Mouse (Mus musculus): Measurements from ENCODE around the gene Abcc6. TPM values are rescaled to one million over a fixed set of nuclear protein-coding genes. Genes with fewer than 3 reads are reported as not detected.

Abcc6 gene
- under 1 TPM; 0.11 to 0.12 TPM for total RNA-seq (2021)
- long read RNA-seq, experiment 1, result 0 reads
- long read RNA-seq, experiment 2, result 0 reads

DNA sequence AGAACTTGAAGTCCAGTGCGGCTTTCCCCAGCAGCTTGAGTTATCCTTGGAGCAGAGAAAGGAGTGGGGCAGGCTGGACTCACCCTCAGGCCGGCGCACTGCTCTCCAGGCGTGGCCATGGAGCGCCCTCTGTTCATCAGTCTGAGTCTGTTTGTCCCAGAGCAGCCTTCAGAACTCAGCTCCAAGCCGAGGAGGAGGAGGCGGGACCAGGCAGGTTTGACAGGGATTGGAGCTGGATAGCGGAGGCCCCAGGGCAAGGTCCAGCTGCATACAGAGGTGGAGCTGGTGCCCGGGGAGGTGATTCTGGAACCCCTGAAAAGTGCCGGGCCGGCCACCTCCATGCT lies at the start of gene Abcc6:
Gene Abcc6 (minus strand): TSS at position 158 of the 344 bp plus-strand sequence.
- no peak for DNase-seq

DNA sequence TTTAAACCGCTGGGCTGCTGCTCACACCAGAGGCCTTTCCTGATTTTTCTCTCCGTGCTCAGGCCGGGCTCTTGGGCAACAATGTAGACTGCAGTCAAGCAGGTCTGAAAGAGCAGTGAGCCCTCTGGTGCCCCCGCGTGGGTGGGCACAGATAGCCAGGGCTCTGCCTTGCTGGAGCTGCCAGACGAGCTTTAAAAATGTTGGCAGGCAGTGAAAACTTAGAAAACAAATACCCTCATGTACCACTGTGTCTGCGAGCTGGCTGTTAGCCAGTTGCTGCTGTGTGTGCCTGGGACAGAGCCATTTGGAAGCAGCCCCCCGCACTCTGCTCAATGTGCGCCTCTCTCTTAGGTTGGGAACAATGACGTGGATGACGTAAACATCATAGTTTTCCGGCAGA lies 47.6 kb upstream of the Abcc6 start:
- no peak for DNase-seq

DNA sequence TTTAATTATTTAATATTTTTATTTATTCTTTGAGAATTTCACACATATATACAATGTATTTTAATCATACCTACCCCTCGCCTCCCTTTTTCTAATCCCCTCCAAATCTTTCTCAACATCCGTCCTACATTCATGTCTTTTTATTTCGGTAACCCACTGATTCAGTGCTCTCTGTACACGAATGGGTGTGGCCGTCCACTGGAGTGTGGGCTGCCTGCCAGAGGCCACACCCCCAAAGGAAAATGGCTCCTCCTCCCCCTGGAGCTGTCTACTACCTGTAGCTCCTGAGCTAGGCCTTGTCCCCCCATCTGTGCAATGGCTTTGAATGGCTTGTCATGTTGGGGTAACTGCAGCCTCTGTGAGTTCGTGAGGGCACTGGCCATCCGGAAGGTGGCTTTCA lies 46.7 kb upstream of the Abcc6 start:
- no peak for DNase-seq

DNA sequence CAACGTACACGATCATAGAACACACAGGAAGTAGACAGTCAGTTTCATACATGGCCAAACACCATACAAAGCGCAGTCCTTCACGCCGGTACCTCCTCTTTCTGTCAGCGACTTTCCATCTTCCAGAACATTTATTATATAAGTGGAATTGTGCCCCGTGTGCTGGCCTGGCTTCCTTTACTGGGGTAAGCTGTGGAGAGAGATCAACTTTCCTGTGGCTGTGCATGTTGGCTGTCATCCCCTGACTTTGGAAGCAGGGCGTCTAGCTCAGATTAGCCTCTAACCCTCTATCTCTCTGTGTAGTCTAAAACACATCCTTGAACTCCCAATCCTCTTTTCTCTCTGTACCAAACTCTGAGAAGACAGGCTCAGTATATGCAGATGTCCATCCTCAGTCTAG lies 38.7 kb upstream of the Abcc6 start:
- no peak for DNase-seq

DNA sequence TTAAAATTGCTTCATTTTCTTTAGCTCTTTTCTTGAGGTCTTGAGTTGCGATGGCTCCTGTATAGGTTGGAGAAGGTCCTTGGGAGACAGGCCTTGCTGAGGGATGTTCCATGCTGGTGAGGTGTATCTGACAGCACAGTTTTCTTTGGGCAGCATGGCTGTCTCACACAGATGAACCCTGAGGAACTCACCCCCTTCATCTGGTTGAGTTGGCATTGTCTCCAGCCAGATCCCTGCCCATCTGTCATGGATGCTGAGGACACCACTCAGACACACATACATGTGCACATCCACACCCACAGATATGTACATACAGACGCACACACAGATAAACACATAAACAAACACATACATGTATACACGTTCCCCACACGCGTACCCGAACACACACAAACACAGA lies 33.2 kb upstream of the Abcc6 start:
- no peak for DNase-seq

DNA sequence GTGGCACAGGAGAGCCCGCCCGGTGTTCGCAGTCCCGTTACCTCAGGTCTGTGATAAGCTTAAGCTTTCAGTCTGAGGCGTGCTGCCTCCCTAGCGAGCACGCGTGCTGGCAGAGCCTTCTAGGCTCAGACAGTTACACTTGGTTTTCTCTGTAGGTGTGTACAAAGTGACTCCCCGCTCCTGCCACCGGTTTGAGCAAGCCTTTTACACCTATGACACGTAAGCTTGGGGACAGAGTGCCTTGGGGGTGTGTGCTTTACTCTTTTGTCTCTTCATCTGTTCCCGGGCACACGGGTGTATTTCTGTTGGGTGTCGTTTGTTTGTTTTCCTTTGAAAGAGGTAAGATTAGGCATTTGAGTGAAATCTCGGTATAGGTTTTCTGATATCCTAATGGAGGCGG lies 31.5 kb upstream of the Abcc6 start:
- DNase-seq, result no peak

DNA sequence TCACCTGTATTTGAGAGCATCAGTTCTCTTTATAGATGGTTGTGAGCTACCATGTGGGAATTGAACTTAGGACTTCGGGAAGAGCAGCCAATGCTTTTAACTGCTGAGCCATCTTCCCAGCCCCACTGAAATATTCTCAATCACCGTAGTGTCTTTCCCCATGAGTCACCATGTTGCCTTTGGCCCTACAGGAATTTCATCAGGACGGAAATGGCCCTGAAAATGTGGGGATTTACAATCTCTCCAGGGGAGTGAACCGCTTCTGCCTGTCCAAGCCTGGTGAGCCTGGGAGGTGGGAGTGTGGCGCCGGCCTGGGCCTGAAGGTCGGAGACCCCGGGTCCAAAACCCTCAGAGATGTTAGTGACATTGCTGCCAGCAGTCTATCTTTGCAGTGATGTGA lies 30.6 kb upstream of the Abcc6 start:
- DNase-seq, result no peak

DNA sequence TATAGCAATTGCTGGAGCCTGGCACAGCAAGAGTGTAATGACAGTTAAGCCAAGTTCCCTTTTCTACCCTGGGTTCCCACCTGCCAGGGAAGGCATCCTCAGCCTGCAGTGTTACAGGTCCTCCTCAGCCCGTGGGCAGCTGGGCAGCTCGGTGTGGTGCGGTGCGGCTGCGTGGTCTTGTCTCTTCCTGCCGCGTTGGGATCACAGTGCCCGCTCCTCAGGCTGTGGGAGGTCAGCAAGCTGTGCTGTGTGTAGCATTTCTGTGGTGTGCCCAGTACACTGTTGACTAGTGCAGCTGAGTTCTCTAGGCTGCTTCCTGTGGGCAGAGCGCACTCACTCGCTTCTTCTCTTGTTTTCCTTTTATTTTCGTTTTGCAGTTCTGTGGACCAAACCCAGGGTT lies 28.8 kb upstream of the Abcc6 start:
- no peak for DNase-seq

DNA sequence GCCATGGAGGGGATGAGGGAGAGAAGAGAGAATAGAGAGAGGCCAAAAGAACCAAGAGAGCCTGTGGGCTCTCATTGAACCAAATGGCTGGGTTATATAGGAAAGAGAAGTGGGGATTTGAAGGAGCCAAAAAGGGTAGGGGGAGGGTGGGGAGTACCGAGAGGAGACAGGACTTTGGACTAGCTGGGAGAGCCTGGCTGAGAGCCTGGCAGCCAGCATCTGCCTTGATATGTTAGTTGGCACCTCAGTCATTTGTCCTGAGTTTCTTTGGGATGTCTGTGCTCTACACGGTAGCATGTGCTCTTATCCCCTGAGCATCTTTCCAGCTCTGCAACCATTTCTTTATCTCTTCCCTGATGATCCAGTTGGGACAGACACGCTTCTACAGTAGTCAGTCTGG lies 23.5 kb upstream of the Abcc6 start:
- no peak for DNase-seq

DNA sequence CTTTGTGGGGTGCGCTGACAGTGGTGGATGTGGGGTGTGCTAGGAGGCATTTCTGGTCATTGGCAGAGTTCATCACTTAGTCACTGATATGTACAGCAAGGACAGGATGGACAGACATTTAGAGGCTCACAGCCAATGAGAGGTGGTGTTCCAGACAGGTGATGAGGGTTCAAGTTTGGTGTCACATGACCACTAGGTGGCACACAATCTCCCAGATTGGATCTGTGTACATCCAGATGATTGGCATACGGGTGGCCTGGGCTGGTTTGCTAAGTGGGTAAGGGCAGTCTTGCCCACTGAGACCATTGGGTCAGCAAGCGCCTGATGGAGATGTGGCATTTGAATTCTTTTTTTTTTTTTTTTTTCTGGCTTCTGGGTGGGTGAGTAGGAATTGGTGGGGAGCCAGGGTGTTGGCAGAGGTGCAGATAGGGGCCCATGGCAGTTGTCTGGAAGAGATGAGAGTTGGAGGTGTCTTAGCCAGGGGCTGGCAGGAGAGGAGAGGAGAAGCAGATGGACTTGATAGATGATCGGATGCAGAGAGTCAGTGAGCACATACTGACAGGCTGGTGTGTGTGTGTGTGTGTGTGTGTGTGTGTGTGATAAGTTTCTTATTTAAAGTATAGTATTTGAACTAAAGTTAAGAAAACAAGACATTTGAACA lies 22.2 kb upstream of the Abcc6 start:
- no peak for DNase-seq

DNA sequence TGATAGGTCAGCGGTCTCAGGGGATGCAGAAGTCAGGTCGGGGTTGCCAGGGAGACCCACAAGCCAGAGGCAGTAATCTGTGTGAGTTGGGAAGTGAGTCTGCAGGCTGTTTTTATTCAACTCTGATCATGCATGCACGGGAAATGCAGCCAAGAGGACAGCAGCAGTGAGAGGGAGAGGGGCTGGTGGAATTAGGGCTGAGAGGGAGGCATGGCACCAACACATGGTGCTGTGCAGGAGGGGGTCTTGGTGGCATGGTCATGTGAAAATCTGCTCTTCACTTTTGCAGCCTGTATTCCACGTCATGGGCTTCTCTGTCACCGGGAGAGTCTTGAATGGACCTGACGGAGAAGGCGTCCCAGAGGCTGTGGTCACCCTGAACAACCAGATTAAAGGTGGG lies 19.9 kb upstream of the Abcc6 start:
- no peak for DNase-seq

DNA sequence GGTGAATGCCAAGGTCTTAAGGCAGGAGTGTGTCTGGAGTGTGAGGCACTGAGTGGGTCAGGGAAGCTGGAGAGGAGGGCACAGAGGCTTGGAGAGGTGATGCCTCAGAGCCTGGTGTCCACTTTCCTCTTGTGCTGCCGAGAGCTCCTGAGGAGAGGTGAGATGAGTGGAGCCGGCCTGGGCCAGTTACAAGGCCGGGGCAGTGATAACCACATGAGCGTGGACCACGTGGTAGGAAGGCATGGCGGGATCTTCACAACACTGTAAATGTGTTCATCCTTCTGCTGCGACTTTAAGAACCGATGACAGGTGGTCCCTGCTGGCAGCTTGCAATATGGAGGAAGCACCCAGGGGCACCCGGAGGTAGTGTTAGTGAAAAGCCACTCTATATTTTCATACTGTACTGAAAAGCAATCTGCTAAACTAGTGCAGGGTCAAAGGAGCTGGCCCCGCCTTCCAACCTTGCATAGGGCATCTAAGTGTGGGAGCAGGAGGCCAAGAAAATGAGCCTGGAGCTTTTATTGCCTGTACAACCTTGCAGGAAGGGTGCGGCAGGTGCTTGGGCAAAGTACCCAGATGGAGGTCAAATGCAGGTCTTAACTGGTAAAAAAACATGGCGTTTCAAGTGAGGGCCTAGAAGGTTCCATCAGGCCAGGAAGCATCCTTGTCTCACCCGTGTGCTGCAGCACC lies 17.9 kb upstream of the Abcc6 start:
- DNase-seq, result no peak

DNA sequence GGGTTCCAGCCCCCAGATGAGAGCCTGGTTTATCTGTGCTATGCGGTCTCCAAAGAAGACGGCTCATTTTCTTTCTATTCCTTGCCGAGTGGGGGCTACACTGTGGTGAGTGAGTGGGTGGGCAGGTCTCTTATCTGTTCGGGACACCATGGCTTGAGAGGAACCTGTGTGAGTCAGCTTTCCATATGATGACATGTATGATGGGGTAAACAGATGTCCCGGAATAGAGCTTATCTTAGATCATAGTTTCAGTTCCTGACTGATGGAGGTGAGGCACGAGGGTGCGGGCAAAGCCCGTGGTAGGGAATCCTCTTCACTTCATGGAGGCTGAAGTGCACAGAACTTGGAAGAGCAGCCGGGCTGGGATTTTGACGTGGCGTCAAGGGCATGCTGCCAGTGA lies 15.8 kb upstream of the Abcc6 start:
- DNase-seq, result no peak

DNA sequence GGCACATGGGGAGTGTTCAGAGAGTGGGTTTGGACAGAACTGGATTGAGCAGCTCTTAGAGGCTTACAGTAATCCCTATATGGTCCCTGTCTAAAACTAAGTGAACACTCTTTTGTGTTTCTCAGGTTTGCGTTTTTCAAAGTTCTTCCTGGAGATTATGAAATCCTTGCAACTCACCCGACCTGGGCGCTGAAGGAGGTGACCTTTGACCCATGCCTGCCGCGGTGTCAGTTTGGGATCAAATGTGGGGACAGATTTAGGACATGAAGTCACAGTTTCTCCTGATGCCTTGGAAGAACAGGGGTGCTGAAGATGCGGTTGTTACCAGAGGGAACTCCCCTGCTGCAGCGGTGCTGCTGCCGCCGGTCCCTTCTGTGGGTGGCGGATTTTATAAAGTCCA lies 14.0 kb upstream of the Abcc6 start:
- DNase-seq, result no peak

DNA sequence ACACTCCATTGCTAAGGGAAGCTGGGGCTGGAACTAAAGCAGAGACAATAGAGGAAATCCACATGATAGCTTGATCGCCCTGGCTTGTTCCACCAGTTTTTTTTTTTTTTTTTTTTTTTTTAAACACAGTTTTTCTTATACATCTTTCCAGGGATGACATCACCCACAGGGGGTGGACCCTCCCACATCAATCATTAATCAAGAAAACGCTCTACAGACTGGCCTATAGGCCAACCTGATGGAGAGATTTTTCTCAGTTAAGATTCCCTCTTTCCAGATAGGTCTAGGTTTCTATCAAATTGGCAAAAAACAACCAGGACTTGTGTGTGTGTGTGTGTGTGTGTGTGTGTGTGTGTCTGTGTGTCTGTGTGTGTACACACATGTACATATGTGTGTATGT lies 9.8 kb upstream of the Abcc6 start:
- no peak for DNase-seq

DNA sequence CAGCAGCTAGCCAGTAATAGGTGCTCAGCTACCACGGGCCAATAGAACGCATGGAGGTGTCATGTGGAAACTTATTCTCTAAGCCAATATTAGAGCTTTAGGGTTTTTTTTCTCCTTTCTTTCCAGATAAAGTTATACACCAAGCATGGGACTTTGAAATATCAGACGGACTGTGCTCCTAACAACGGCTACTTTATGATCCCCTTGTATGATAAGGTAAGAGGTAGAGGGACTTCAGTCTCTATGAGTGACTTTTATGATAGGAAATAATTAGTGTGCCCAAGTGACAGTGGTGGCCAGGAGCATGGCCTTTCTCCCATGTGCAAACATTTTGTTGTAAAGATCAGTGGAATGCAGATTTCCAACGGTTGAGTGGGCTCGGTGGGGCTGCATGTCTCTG lies 7.3 kb upstream of the Abcc6 start:
- DNase-seq, result no peak

DNA sequence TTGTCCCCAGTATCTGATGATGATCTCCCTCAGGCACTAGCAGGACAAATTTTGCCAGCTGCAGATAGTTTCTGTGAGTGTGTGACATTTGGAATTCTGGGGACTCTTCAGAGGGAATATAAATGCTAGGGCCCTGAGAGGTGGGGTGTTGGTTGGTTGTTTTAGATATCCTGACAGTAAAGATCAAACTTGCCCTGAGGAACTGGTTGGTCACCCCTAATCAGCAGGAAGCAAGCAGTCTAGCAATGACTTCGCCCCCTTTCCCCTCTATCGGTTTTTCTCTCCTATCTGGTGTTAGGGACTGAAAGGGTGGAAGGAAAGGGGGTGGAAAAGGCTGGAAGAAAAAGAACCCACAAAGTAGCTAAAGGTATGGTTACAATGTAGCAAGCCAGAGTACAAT lies 5.4 kb upstream of the Abcc6 start:
- no peak for DNase-seq

DNA sequence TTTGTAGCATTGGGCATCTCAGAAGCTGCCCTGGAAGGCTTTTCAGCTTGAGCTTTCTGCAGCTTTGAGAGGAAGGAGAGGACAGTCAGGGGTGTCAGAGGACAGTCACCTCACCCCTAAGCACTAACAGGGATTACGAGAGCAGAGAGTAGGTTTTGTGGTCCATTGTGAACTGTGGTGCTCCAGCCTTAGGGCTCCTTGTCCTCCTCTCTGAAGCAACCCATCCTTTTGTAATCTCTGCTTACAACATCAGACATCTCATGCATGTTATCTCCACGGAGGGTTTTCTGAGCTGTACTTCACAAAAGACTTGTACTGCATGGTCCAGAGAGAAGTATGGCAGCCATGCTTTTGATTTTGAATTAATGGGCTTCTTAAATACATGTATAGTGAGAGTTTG lies 4.9 kb upstream of the Abcc6 start:
- DNase-seq, result no peak

DNA sequence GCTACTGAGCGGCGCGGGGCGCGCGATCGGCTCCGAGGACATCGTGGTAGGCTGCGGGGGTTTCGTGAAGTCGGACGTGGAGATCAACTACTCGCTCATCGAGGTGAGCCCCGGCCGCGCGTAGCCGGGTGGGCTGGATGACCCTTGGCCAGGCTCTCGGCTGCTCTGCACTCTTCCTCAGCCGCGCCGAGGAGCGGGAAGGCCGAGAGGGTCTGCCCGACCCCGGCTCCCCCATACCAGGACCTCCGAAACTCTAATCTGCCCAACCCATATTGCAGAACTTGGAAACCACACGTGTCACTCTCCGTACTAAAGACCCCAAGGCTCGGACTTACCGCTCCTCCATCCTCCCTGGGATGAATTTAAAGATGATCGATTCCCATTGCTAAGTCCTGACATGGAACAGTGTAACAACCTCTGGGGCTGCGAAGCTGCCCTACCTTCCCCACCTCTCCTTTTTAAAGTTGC lies 3.8 kb upstream of the Abcc6 start:
- DNase-seq, result no peak

DNA sequence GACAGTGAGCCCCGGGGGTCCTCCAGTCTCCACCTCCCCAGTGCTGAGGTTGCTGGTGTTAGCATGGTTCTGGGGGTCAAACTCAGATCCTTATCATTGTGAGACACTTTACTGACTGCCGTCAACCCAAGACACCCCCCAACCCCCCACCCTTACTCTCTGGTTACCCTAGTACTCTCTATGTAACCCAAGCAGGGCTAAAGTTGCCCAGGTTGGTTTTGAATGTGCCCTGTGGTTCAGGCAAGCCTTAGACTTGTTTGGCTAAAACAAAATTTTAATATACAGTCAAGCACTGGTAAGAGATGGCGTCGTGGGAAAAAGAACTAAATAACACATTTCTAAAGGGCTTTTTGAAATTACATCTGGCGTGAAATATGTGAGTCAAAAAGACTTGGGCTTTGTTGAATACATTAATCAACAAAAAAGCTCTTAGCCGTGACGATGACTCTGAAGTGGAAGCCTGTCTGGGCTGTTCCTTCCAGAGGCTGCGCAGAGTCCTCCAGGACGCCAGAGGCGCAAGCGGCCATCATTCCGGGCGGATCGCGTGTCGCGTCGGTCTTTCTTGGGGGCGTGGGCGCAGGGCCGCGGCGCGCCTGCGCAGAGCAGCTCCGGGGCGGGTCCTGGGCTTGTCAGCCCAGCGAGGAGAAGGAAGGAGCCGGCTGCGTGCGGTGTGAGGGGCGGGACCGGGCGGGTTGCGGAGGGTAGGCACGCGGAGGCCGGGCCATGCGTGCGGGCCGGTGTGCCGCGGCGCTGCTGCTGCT lies 3.2 kb upstream of the Abcc6 start, which contains the start of gene Nomo1:
Gene Nomo1 (plus strand): TSS at position 590 of the 761 bp plus-strand sequence.
- peak; percentile 97 for DNase-seq

DNA sequence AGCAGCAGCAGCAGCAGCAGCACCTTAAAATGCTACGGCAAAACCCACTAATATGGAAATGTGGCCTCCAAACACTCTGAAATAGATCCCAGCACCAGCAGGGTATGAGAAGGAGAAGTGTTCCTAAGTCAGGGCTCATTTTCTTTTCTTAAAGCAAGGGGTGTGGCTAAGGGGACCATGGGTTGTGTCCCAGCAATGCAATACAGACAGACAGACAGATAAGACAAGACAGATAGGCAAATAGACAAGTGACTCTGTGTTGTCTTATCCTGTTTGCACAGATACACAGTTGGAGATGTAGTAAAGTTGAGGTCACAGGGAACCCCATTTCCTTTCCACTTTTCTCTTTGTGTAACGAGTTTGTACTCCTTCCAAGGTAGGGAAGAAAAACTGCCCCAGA lies 973 bp upstream of the Abcc6 start:
- no peak for DNase-seq

DNA sequence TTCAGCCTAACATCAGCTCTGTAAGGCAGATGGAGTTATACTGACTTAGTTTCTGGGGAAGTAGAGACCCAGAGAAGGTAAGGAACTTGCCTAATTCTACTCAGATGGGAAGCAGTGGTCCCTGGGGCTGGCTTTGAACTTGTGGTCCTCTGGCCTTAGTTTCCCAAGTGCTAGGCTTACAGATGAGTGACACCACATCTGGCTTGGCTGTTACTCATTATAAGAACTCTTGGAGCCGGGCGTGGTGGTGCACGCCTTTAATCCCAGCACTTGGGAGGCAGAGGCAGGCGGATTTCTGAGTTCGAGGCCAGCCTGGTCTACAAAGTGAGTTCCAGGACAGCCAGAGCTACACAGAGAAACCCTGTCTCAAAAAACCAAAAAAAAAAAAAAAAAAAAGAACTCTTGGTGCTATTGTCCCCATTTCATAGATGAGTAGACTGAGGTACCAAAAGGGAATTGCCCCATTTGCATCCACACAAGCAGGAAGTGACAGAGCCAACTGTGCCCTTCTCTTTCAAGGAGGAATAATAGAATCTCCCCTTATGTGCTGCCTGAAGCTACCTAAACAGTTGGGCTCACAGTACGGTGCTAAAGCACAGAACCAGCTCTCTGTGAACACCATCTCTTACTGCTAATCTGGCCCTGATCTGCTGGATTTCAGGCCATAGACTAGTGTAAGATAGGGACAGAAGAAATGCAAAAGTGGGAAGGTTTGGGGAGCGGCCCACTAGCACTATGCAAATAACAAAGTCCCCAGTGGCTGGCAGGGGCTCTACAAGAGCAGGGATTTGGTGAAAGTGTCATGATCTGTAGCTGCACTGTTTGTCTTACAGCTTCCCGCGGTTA lies 580 bp downstream of the Abcc6 start:
- DNase-seq, result no peak

DNA sequence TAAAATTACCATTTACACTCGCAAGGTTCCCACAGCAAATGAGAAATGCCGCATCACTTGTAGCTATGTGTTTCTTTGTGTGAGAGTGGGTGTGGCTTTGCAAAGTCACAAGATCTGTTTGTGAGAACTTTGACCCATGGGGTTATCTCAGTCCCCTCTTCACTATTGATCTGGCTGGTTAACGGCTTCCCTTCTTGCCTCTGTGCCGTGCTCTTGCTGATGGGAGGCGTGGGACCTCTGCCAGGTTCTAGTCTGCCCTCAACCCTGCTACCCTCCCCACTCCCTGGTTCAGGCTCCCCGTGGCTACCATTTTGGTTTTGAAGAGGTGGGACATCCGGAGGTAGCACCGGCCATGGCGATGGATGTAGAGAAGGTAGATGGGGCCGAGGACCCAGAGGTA lies 1.4 kb downstream of the Abcc6 start:
- DNase-seq, result no peak
